Mouse (Mus musculus) neural tube, embryonic 12.5 days (tissue): ENCODE measurements around the gene Pole4. TPM values are rescaled to one million over a fixed set of nuclear protein-coding genes. Genes with fewer than 3 reads are reported as not detected.

ENCODE experiments used
- ATAC-seq: fragments of 200-750 bp; cut with Nextera tagmentation; 2 replicates; pipeline ENCODE4 v1.8.0; 2017; ENCODE audit warnings: low read depth, mild to moderate bottlenecking, moderate TSS enrichment, moderate library complexity; ENCODE audit not compliant: low FRiP score
- H3K27ac ChIP-seq: fragments of 300-500 bp; sonication (generic); 2 replicates; pipeline ENCODE4 v1.5.1; 2016
- H3K27me3 ChIP-seq: fragments of 300-500 bp; sonication (generic); replicated peaks from 2 replicates; pipeline ENCODE4 v1.6.1; 2016; ENCODE audit warnings: mild to moderate bottlenecking
- H3K36me3 ChIP-seq: fragments of 300-500 bp; sonication (generic); 2 replicates; pipeline ENCODE4 v1.6.1; 2016; ENCODE audit warnings: mild to moderate bottlenecking
- H3K4me1 ChIP-seq: fragments of 300-500 bp; sonication (generic); 2 replicates; pipeline ENCODE4 v1.6.1; 2016
- H3K4me2 ChIP-seq: fragments of 300-500 bp; sonication (generic); replicated peaks from 2 replicates; pipeline ENCODE4 v1.6.1; 2016; ENCODE audit warnings: mild to moderate bottlenecking
- H3K4me3 ChIP-seq: fragments of 300-500 bp; sonication (generic); 2 replicates; pipeline ENCODE4 v1.5.1; 2016
- H3K9ac ChIP-seq: fragments of 300-500 bp; sonication (generic); 2 replicates; pipeline ENCODE4 v1.6.1; 2016; ENCODE audit warnings: mild to moderate bottlenecking
- H3K9me3 ChIP-seq: fragments of 300-500 bp; sonication (generic); 2 replicates; pipeline ENCODE4 v1.6.1; 2016; ENCODE audit warnings: mild to moderate bottlenecking
- WGBS: fragments of 180-500 bp; shearing (Covaris S2); methylation state at CpG from one replicate; pipeline ENCODE4 v1.1.7; 2016; 5-methylcytosine and 5-hydroxymethylcytosine counted together
- polyA plus RNA-seq: library from polyadenylated mRNA; unstranded; fragments of >200 nt; fragmentation: Nextera tagmentation; extraction: Ambion mirVana; gene quantifications from 2 replicates; pipeline ENCODE4 v1.2.1, GENCODE M21; 2016

Gene Pole4
- polyA plus RNA-seq, 1 experiment from 2014 or later = 102 TPM

GRCm38 (mm10) chr6:82603665-82604064 is 101.5 kb downstream of the Pole4 start:
- Histone ChIP-seq H3K36me3 (no peaks in the 10 kb centered on the region), H3K4me2 (no peak overlapping the region), H3K9ac (no peak overlapping the region), H3K27me3 (no peaks in the 10 kb centered on the region), H3K9me3 (no peaks in the 10 kb centered on the region), H3K4me1 (no peaks in the 10 kb centered on the region), H3K27ac (no peak overlapping the region), H3K4me3 (no peak overlapping the region)
- ATAC-seq = peak; percentile 66; the same call in 1 of the 2 replicates
- WGBS = 46% methylated on average over 2 of the region's 2 CpGs

DNA sequence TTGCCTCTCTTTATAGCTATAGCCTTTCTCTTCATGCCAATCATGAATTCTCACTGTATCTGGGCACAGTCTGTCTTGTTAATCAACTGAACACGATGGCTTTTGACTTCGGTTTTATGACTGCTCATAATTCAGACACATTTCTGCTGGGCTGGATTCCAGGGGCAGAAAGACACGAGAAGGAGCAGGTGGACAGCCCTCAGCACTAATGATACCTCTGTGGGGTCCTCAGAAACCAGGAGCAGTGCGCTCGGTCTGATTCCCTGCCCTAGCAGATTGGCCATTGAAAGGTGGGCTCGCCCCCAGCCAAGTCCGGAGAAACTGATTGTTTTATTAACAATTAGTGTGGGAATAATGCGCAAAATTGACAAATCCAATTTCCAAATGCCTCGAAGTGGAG is 101.9 kb downstream of the Pole4 start:
- Histone ChIP-seq H3K4me2 (no peak overlapping the region), H3K9me3 (no peaks in the 10 kb centered on the region), H3K9ac (no peak overlapping the region), H3K27me3 (no peaks in the 10 kb centered on the region), H3K4me3 (no peak overlapping the region), H3K4me1 (no peaks in the 10 kb centered on the region), H3K27ac (no peak overlapping the region), H3K36me3 (no peaks in the 10 kb centered on the region)
- 86% methylated on average over 9 of the region's 9 CpGs for WGBS
- no peak for ATAC-seq

DNA sequence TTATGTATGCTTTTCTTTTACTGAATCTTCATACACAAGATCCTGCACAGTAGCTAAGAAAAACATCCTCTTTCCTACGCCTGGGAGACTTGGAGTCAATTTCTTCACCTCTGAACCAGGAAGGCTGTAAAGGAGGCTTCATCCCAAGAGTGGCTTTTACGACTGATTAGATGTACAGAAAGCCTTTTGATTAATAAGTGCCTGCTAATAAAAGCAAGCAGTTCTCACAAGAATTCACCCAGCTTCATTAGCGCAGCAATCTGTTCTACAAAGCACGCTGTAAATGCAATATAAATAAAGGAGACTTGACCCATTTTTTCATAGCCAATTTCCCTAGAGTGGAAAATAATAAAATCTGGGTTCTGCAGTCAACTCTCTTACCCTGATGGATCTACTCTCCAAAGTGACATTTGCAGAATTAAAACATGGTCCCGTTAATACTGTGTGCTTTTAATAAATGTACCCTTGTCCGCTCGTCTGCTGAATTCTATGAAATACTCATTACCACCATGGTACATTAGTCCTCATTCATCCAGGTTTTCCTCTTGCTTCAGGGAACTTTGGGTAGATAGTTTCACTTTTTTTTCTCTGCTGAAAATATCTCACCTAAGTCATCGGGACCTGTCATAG is 109.6 kb downstream of the Pole4 start:
- no peaks in the 10 kb centered on the region for H3K9me3 ChIP-seq
- no peak overlapping the region for H3K4me2 ChIP-seq
- no peak overlapping the region for H3K27ac ChIP-seq
- no peaks in the 10 kb centered on the region for H3K36me3 ChIP-seq
- ATAC-seq = no peak
- no peak overlapping the region for H3K4me3 ChIP-seq
- no peaks in the 10 kb centered on the region for H3K27me3 ChIP-seq
- H3K9ac ChIP-seq = no peak overlapping the region
- 70% methylated on average over 8 of the region's 8 CpGs for WGBS
- H3K4me1 ChIP-seq = no peaks in the 10 kb centered on the region

DNA sequence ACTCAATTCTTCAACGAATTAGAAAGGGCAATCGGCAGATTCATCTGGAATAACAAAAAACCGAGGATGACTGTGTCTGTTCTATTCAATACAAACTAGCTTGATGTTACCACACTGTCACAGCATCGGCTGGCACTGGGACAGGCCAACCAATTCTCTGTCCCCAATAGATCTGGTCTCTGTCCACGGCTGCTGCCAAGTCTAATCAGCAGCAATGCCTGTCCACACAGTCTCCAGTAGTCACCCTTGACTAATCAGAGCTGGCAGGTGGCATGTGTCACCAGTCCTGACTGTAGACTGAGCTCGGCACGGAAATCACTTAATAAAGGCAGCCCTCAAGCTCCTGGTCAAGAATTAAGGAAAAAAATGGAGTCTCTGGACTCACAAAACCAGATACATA is 115.8 kb downstream of the Pole4 start:
- 90% methylated on average over 7 of the region's 7 CpGs for WGBS
- Histone ChIP-seq H3K4me2 (no peak overlapping the region), H3K9ac (no peak overlapping the region), H3K36me3 (no peaks in the 10 kb centered on the region), H3K4me3 (no peak overlapping the region), H3K4me1 (no peaks in the 10 kb centered on the region), H3K27me3 (no peaks in the 10 kb centered on the region), H3K27ac (no peak overlapping the region), H3K9me3 (no peaks in the 10 kb centered on the region)
- no peak for ATAC-seq

DNA sequence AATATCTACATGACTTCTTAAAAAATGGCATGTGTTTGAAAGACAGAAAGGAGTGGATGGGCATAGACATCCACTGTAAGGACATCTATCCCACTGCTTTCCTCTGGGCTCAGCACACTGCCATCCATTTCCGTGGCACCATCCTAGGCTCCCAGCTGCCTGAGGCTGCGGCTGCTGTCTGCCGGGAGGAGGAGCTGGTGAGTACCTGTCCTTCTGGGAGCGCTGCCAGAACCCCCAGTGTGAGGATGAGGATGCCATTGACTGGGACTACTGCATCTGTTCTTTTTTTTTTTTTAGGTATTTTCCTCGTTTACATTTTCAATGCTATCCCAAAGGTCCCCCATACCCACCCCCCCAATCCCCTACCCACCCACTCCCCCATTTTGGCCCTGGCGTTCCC is 119.8 kb downstream of the Pole4 start:
- 70% methylated on average over 6 of the region's 6 CpGs for WGBS
- no peak overlapping the region for H3K9ac ChIP-seq
- no peak for ATAC-seq
- no peaks in the 10 kb centered on the region for H3K4me1 ChIP-seq
- no peak overlapping the region for H3K27ac ChIP-seq
- no peaks in the 10 kb centered on the region for H3K36me3 ChIP-seq
- no peaks in the 10 kb centered on the region for H3K27me3 ChIP-seq
- H3K4me2 ChIP-seq = no peak overlapping the region
- H3K4me3 ChIP-seq = no peak overlapping the region
- no peaks in the 10 kb centered on the region for H3K9me3 ChIP-seq

DNA sequence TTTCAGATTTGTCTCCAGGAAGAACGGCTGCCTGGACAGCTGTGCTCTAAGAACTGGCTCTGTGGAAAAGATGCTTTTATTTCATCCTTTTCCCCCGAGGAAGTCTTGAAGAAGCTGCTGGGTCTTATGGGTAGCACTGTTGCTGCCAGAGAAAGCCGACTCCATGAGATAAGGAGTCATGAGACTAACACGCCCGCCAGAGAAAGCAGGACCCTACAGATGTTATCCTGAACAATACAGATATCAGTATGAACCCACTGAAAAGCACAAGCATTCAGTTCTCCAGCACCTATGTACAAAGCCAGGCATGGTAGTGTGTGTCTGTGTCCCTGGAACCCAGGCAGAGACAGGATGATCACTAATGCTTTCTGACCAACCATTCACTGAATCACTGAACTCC is 129.7 kb downstream of the Pole4 start:
- no peak overlapping the region for H3K27ac ChIP-seq
- H3K9me3 ChIP-seq = no peaks in the 10 kb centered on the region
- no peak overlapping the region for H3K4me3 ChIP-seq
- H3K4me2 ChIP-seq = no peak overlapping the region
- no peaks in the 10 kb centered on the region for H3K27me3 ChIP-seq
- H3K36me3 ChIP-seq = no peaks in the 10 kb centered on the region
- no peak overlapping the region for H3K9ac ChIP-seq
- no peaks in the 10 kb centered on the region for H3K4me1 ChIP-seq
- WGBS = 91% methylated on average over 5 of the region's 5 CpGs
- ATAC-seq = no peak

Other genes with a start within 250 kb of the Pole4 start
- gene Hk2, start 69.1 kb upstream of the Pole4 start, polyA plus RNA-seq = 8.1 and 10.3 TPM in 2 replicates
- gene Sema4f, start 234.4 kb upstream of the Pole4 start, polyA plus RNA-seq = 12.9 and 15.1 TPM in 2 replicates
- gene M1ap, start 241.5 kb upstream of the Pole4 start, polyA plus RNA-seq = 0.49 TPM in 1 of 2 replicates, not detected in the other